Mouse (Mus musculus): ENCODE measurements at regions not wholly inside any gene's neighbourhood (a gene's known extent, or its start where the extent isn't known, plus 50 kb on each side); places are given as distances from the start of the nearest gene placed in this dataset.

DNA sequence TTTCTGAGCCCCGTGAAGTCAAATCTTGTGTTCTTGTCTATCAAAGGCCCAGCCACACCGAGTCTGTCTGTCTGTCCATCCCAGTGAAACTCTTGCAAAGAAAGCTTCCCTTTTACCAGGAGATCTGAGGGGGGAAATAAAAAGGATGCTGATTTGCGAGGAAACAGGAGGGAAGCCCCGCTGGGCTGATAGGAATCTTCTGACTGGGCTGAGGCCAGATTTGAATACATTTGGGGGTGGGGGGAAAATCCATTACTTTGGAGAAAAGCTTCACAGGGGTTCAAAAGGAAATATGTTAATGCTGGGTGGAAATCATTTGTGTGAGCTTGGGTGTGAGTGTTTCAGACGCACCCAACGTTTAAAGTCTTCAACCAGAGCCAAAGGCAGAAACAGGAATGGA lies 129.2 kb upstream of the Top1 start:
- TF ChIP-seq CTCF (IDR thresholded peaks at IDR 0.05; ENCODE audit: borderline replicate concordance, extremely low read depth, insufficient read depth, insufficient read length) = no peak
- no peak for TF ChIP-seq POLR2A (IDR thresholded peaks at IDR 0.05; ENCODE audit: borderline replicate concordance, extremely low read depth, insufficient read depth, insufficient read length, poor library complexity, severe bottlenecking)
